Mouse (Mus musculus) forebrain, embryonic 14.5 days (tissue): ENCODE results near the gene Fdps. TPM values are rescaled to one million over a fixed set of nuclear protein-coding genes. Genes with fewer than 3 reads are reported as not detected.

ENCODE experiments used
- ATAC-seq: fragments of 200-750 bp; cut with Nextera tagmentation; 2 replicates; pipeline ENCODE4 v1.8.0; 2017; ENCODE audit warnings: mild to moderate bottlenecking, moderate library complexity
- DNase-seq: peaks from one replicate; pipeline ENCODE4 v3.0.0-alpha.2; 2015; ENCODE audit warnings: low spot score
- H3K27ac ChIP-seq: fragments of 300-500 bp; sonication (generic); 2 replicates; pipeline ENCODE4 v1.5.1; 2014; ENCODE audit warnings: low read depth, mild to moderate bottlenecking, control low read depth, low read length, moderate library complexity
- H3K27me3 ChIP-seq: fragments of 300-500 bp; sonication (generic); replicated peaks from 2 replicates; pipeline ENCODE4 v1.6.1; 2014; ENCODE audit warnings: low read length, control low read depth, mixed read lengths; ENCODE audit not compliant: control insufficient read depth, insufficient read depth
- H3K36me3 ChIP-seq: fragments of 300-500 bp; sonication (generic); 2 replicates; pipeline ENCODE4 v1.6.1; 2014; ENCODE audit warnings: low read length, control low read depth; ENCODE audit not compliant: control insufficient read depth, insufficient read depth
- H3K4me1 ChIP-seq: fragments of 300-500 bp; sonication (generic); 2 replicates; pipeline ENCODE4 v1.6.1; 2014; ENCODE audit warnings: antibody characterized with exemption, low read length, control low read depth; ENCODE audit not compliant: control insufficient read depth, insufficient read depth
- H3K4me2 ChIP-seq: fragments of 300-500 bp; sonication (generic); 2 replicates; pipeline ENCODE4 v1.6.1; 2014; ENCODE audit warnings: mild to moderate bottlenecking, control low read depth, low read length
- H3K4me3 ChIP-seq: fragments of 300-500 bp; sonication (generic); 2 replicates; pipeline ENCODE4 v1.5.1; 2014; ENCODE audit warnings: low read depth, low read length, control low read depth
- H3K9ac ChIP-seq: fragments of 300-500 bp; sonication (generic); 2 replicates; pipeline ENCODE4 v1.6.1; 2014; ENCODE audit warnings: mild to moderate bottlenecking, low read length, control low read depth, moderate library complexity
- H3K9me3 ChIP-seq: fragments of 300-500 bp; sonication (generic); replicated peaks from 2 replicates; pipeline ENCODE4 v1.6.1; 2016; ENCODE audit warnings: low read length, control low read depth, mixed read lengths; ENCODE audit not compliant: control insufficient read depth
- WGBS: fragments of 180-500 bp; shearing (Covaris S2); extraction: QIAGEN DNeasy Blood & Tissue Kit; methylation state at CpG from one replicate; pipeline ENCODE4 v1.1.7; 2014; 5-methylcytosine and 5-hydroxymethylcytosine counted together
- polyA plus RNA-seq: library from polyadenylated mRNA; unstranded; fragments of >200 nt; fragmentation: Nextera tagmentation; extraction: Ambion mirVana; gene quantifications from 2 replicates; pipeline ENCODE4 v1.2.1, GENCODE M21; 2014

Fdps gene
- polyA plus RNA-seq, 1 experiment from 2014 or later, result 337 TPM

GRCm38 (mm10) chr3:89133063-89133450 lies 31.3 kb upstream of the Fdps start:
- no peak overlapping the region for H3K4me2 ChIP-seq
- H3K9ac ChIP-seq, result no peak overlapping the region
- 84% methylated on average over 7 of the region's 7 CpGs for WGBS
- no peak overlapping the region for H3K4me3 ChIP-seq
- H3K4me1 ChIP-seq, result no peaks in the 10 kb centered on the region
- H3K27ac ChIP-seq, result no peak overlapping the region
- DNase-seq (no peak), ATAC-seq (no peak)
- H3K9me3 ChIP-seq, result no peaks in the 10 kb centered on the region
- no peaks in the 10 kb centered on the region for H3K27me3 ChIP-seq
- no peaks in the 10 kb centered on the region for H3K36me3 ChIP-seq

GRCm38 (mm10) chr3:89132285-89133062 lies 30.7 kb upstream of the Fdps start:
- H3K27me3 ChIP-seq, result no peaks in the 10 kb centered on the region
- peak; percentile 20 for DNase-seq
- ATAC-seq, result peak; percentile 44; the same call in 1 of the 2 replicates
- H3K9ac ChIP-seq, result peak overlapping the region; percentile 54
- H3K4me1 ChIP-seq, result no peaks in the 10 kb centered on the region
- no peak overlapping the region for H3K27ac ChIP-seq
- H3K9me3 ChIP-seq, result no peaks in the 10 kb centered on the region
- no peaks in the 10 kb centered on the region for H3K36me3 ChIP-seq
- peak overlapping the region; percentile 54 for H3K4me2 ChIP-seq
- peak overlapping the region; percentile 24 for H3K4me3 ChIP-seq
- 14% methylated on average over 30 of the region's 30 CpGs for WGBS

- Histone ChIP-seq H3K27me3 (no peaks in the 10 kb centered on the region), H3K9me3 (no peaks in the 10 kb centered on the region), H3K27ac (no peak overlapping the region), H3K4me3 (peak overlapping the region; percentile 24; the same call in 1 of the 2 replicates), H3K36me3 (no peaks in the 10 kb centered on the region), H3K4me1 (no peaks in the 10 kb centered on the region), H3K9ac (peak overlapping the region; percentile 54), H3K4me2 (peak overlapping the region; percentile 54)
- ATAC-seq (no peak), DNase-seq (no peak)
- 35% methylated on average over 4 of the region's 4 CpGs for WGBS
Measured at GRCm38 (mm10) chr3:89131816-89132215, 30.1 kb upstream of the Fdps start.

GRCm38 (mm10) chr3:89129908-89130307 lies 28.1 kb upstream of the Fdps start:
- Histone ChIP-seq H3K9me3 (no peaks in the 10 kb centered on the region), H3K4me3 (no peak overlapping the region), H3K4me2 (no peak overlapping the region), H3K36me3 (no peaks in the 10 kb centered on the region), H3K27ac (no peak overlapping the region), H3K4me1 (no peaks in the 10 kb centered on the region), H3K9ac (no peak overlapping the region), H3K27me3 (no peaks in the 10 kb centered on the region)
- DNase-seq (no peak), ATAC-seq (no peak)
- 89% methylated on average over 3 of the region's 3 CpGs for WGBS

- Histone ChIP-seq H3K4me2 (no peak overlapping the region), H3K9ac (no peak overlapping the region), H3K9me3 (no peaks in the 10 kb centered on the region), H3K4me1 (no peaks in the 10 kb centered on the region), H3K27ac (no peak overlapping the region), H3K4me3 (no peak overlapping the region), H3K27me3 (no peaks in the 10 kb centered on the region), H3K36me3 (no peaks in the 10 kb centered on the region)
- 89% methylated on average over 3 of the region's 3 CpGs for WGBS
- ATAC-seq (no peak), DNase-seq (no peak)
Measured at GRCm38 (mm10) chr3:89125981-89126380, 24.2 kb upstream of the Fdps start.

GRCm38 (mm10) chr3:89124241-89124640 lies 22.5 kb upstream of the Fdps start:
- DNase-seq (no peak), ATAC-seq (no peak)
- H3K27ac ChIP-seq, result no peak overlapping the region
- no peaks in the 10 kb centered on the region for H3K27me3 ChIP-seq
- no peak overlapping the region for H3K4me3 ChIP-seq
- H3K4me1 ChIP-seq, result no peaks in the 10 kb centered on the region
- 82% methylated on average over 3 of the region's 3 CpGs for WGBS
- no peak overlapping the region for H3K9ac ChIP-seq
- H3K9me3 ChIP-seq, result no peaks in the 10 kb centered on the region
- H3K4me2 ChIP-seq, result no peak overlapping the region
- H3K36me3 ChIP-seq, result no peaks in the 10 kb centered on the region

- no peak for DNase-seq
- Histone ChIP-seq H3K36me3 (no peaks in the 10 kb centered on the region), H3K4me1 (no peaks in the 10 kb centered on the region), H3K27ac (no peak overlapping the region), H3K9me3 (no peaks in the 10 kb centered on the region), H3K27me3 (no peaks in the 10 kb centered on the region), H3K9ac (no peak overlapping the region), H3K4me2 (no peak overlapping the region), H3K4me3 (no peak overlapping the region)
- 88% methylated on average over 2 of the region's 2 CpGs for WGBS
- no peak for ATAC-seq
Measured at GRCm38 (mm10) chr3:89123313-89123712, 21.6 kb upstream of the Fdps start.

GRCm38 (mm10) chr3:89115522-89115921 lies 13.8 kb upstream of the Fdps start:
- peak; percentile 47 for DNase-seq

GRCm38 (mm10) chr3:89113058-89113457 lies 11.3 kb upstream of the Fdps start:
- Histone ChIP-seq H3K9ac (no peak overlapping the region), H3K27me3 (no peaks in the 10 kb centered on the region), H3K9me3 (no peaks in the 10 kb centered on the region), H3K4me1 (no peaks in the 10 kb centered on the region), H3K4me3 (no peak overlapping the region), H3K36me3 (no peaks in the 10 kb centered on the region), H3K4me2 (no peak overlapping the region), H3K27ac (no peak overlapping the region)
- DNase-seq, result no peak
- no peak for ATAC-seq
- 91% methylated on average over 4 of the region's 4 CpGs for WGBS

More at GRCm38 (mm10) chr3:89115522-89115921, 13.8 kb upstream of the Fdps start:
- H3K27ac ChIP-seq, result no peak overlapping the region
- no peak overlapping the region for H3K4me2 ChIP-seq
- no peak overlapping the region for H3K4me3 ChIP-seq
- H3K9me3 ChIP-seq, result no peaks in the 10 kb centered on the region
- H3K36me3 ChIP-seq, result no peaks in the 10 kb centered on the region
- H3K27me3 ChIP-seq, result no peaks in the 10 kb centered on the region
- H3K4me1 ChIP-seq, result no peaks in the 10 kb centered on the region
- H3K9ac ChIP-seq, result no peak overlapping the region
- no peak for ATAC-seq
- 13% methylated on average over 2 of the region's 2 CpGs for WGBS
